ENCODE assay signal across 8 mouse cellular contexts in genomic region chr7:127929923-127930322, GRCm38 (mm10). TPM values are rescaled to one million over a fixed set of nuclear protein-coding genes. Genes with fewer than 3 reads are reported as not detected.
DNase-seq lines count a peak whose midpoint lies in the region; ATAC-seq and TF ChIP-seq lines count a peak whose summit lies in the region.

Gene Prss8, minus strand, starts transcription at chr7:127930104.

- WGBS in heart, embryonic 16.5 days = 16% methylated on average over 6 of the region's 6 CpGs
- 8% methylated on average over 5 of the region's 6 CpGs for WGBS in embryonic facial prominence, embryonic 15.5 days

- intact Hi-C loops in heart, postnatal 10 days (cut with DNase I) = no loop called here

- DNase-seq in heart, postnatal 10 days = no peak
- peak; percentile 77 to 87 for DNase-seq in kidney, postnatal 4 days
- peak; percentile 93 for DNase-seq in lung, postnatal 36 days
- no peak for DNase-seq in layer of hippocampus, adult 2 months (ENCODE audit: low spot score in 2 of 2)
- no peak for DNase-seq in frontal cortex, postnatal 10 days (ENCODE audit: low spot score in 2 of 2)

- H3K4me3 ChIP-seq in heart, embryonic 16.5 days (ENCODE audit: low read length) = peak within 1 kb of the TSS; percentile 36
- H3K4me3 ChIP-seq in embryonic facial prominence, embryonic 15.5 days (replicated peaks) = peak within 1 kb of the TSS; percentile 42
- H3K4me3 ChIP-seq in layer of hippocampus, adult 2 months = no peak within 1 kb of the TSS

- H3K4me2 ChIP-seq in heart, embryonic 16.5 days (ENCODE audit: low read depth, low read length) = peak within 1 kb of the TSS; percentile 55
- peak within 1 kb of the TSS; percentile 49 for H3K4me2 ChIP-seq in embryonic facial prominence, embryonic 15.5 days (replicated peaks)

- no peak within 1 kb of the TSS for H3K27ac ChIP-seq in heart, embryonic 16.5 days (ENCODE audit: low read length)
- H3K27ac ChIP-seq in embryonic facial prominence, embryonic 15.5 days (replicated peaks) = peak within 1 kb of the TSS; percentile 45; the same call in 1 of the 2 replicates
- no peak within 1 kb of the TSS for H3K27ac ChIP-seq in layer of hippocampus, adult 2 months

- peaks cover 1% of the 10 kb centered on the region; the same call in 1 of the 2 replicates for H3K36me3 ChIP-seq in heart, embryonic 16.5 days (ENCODE audit: control insufficient read depth, insufficient read depth)
- peaks cover 17% of the 10 kb centered on the region for H3K36me3 ChIP-seq in embryonic facial prominence, embryonic 15.5 days

- peaks cover 12% of the 10 kb centered on the region for H3K27me3 ChIP-seq in heart, embryonic 16.5 days (ENCODE audit: control insufficient read depth, insufficient read depth, low read length)
- H3K27me3 ChIP-seq in embryonic facial prominence, embryonic 15.5 days = peaks cover 13% of the 10 kb centered on the region

- no peaks in the 10 kb centered on the region for H3K9me3 ChIP-seq in heart, embryonic 16.5 days (replicated peaks; ENCODE audit: control insufficient read depth, low read length)
- H3K9me3 ChIP-seq in embryonic facial prominence, embryonic 15.5 days (replicated peaks) = no peaks in the 10 kb centered on the region

- ATAC-seq in heart, embryonic 16.5 days (replicated peaks; ENCODE audit: extremely low read depth, insufficient read depth, low FRiP score) = no peak
- no peak for ATAC-seq in embryonic facial prominence, embryonic 15.5 days (ENCODE audit: insufficient number of reproducible peaks, low FRiP score, low TSS enrichment, low read depth)
- ATAC-seq in megakaryocyte, adult 5-6 weeks (ENCODE audit: poor library complexity, severe bottlenecking) = no peak

- peak within 1 kb of the TSS; percentile 61 for H3K9ac ChIP-seq in heart, embryonic 16.5 days (ENCODE audit: low read length)
- H3K9ac ChIP-seq in embryonic facial prominence, embryonic 15.5 days = peak within 1 kb of the TSS; percentile 48

- peaks cover 7% of the 10 kb centered on the region; the same call in 1 of the 2 replicates for H3K4me1 ChIP-seq in heart, embryonic 16.5 days (ENCODE audit: control insufficient read depth, insufficient read depth, low read length)
- peaks cover 52% of the 10 kb centered on the region for H3K4me1 ChIP-seq in embryonic facial prominence, embryonic 15.5 days

- TF ChIP-seq CTCF in layer of hippocampus, adult 2 months (conservative IDR thresholded peaks at IDR 0.05) = no peak

RNA-seq across cellular contexts. Expression of gene Prss8, which starts in this region (rescaled TPM):
- polyA plus RNA-seq in heart, embryonic 16.5 days (2015; fragmentation: Nextera tagmentation; extraction: Ambion mirVana) = 1.6 and 8.3 TPM in 2 replicates
- total RNA-seq in heart, postnatal 10 days (2021) = not detected
- 15.8 and 17.2 TPM in 2 replicates for polyA plus RNA-seq in embryonic facial prominence, embryonic 15.5 days (2015; fragmentation: Nextera tagmentation; extraction: Ambion mirVana)
- under 1 TPM; 0.20 to 0.66 TPM for total RNA-seq in layer of hippocampus, adult 2 months (2021)
- not detected in 2 replicates for total RNA-seq in megakaryocyte, adult 5-6 weeks (2015)
- not detected in 2 replicates for total RNA-seq in megakaryocyte, adult 5-6 weeks (2017)

Comparison
In these comparisons a context has a peak if more than half of its experiments do, and no peak if none do; other contexts are left out.
1. DNase-seq: peak in kidney, postnatal 4 days (2 of 2) and lung, postnatal 36 days (single experiment); none in heart, postnatal 10 days (0 of 2), layer of hippocampus, adult 2 months (0 of 2) and frontal cortex, postnatal 10 days (0 of 2).